Mouse (Mus musculus) midbrain, embryonic 13.5 days (tissue): ENCODE data around the gene Rap1a. TPM values are rescaled to one million over a fixed set of nuclear protein-coding genes. Genes with fewer than 3 reads are reported as not detected.

Experiments used
- ATAC-seq: fragments of 200-750 bp; cut with Nextera tagmentation; 2 replicates; pipeline ENCODE4 v1.8.0; 2017; ENCODE audit warnings: mild to moderate bottlenecking, moderate TSS enrichment, moderate library complexity
- H3K27ac ChIP-seq: fragments of 300-500 bp; sonication (generic); 2 replicates; pipeline ENCODE4 v1.5.1; 2015; ENCODE audit warnings: inconsistent platforms, mild to moderate bottlenecking, moderate library complexity
- H3K27me3 ChIP-seq: fragments of 300-500 bp; sonication (generic); 2 replicates; pipeline ENCODE4 v1.6.1; 2015; ENCODE audit warnings: mild to moderate bottlenecking, inconsistent platforms
- H3K36me3 ChIP-seq: fragments of 300-500 bp; sonication (generic); 2 replicates; pipeline ENCODE4 v1.6.1; 2015; ENCODE audit warnings: mild to moderate bottlenecking, inconsistent platforms
- H3K4me1 ChIP-seq: fragments of 300-500 bp; sonication (generic); replicated peaks from 2 replicates; pipeline ENCODE4 v1.6.1; 2015; ENCODE audit warnings: inconsistent platforms
- H3K4me2 ChIP-seq: fragments of 300-500 bp; sonication (generic); replicated peaks from 2 replicates; pipeline ENCODE4 v1.6.1; 2015; ENCODE audit warnings: moderate library complexity, mild to moderate bottlenecking, inconsistent platforms
- H3K4me3 ChIP-seq: fragments of 300-500 bp; sonication (generic); replicated peaks from 2 replicates; pipeline ENCODE4 v1.5.1; 2015; ENCODE audit warnings: mild to moderate bottlenecking, inconsistent platforms
- H3K9ac ChIP-seq: fragments of 300-500 bp; sonication (generic); replicated peaks from 2 replicates; pipeline ENCODE4 v1.6.1; 2015; ENCODE audit warnings: mild to moderate bottlenecking, inconsistent platforms
- H3K9me3 ChIP-seq: fragments of 300-500 bp; sonication (generic); 2 replicates; pipeline ENCODE4 v1.6.1; 2016; ENCODE audit warnings: mild to moderate bottlenecking, inconsistent platforms
- WGBS: fragments of 180-500 bp; shearing (Covaris S2); methylation state at CpG from one replicate; pipeline ENCODE4 v1.1.7; 2015; 5-methylcytosine and 5-hydroxymethylcytosine counted together
- polyA plus RNA-seq: library from polyadenylated mRNA; unstranded; fragments of >200 nt; fragmentation: Nextera tagmentation; extraction: Ambion mirVana; gene quantifications from 2 replicates; pipeline ENCODE4 v1.2.1, GENCODE M21; 2015

Gene Rap1a
- polyA plus RNA-seq, 1 experiment from 2014 or later: 76.1 TPM

DNA sequence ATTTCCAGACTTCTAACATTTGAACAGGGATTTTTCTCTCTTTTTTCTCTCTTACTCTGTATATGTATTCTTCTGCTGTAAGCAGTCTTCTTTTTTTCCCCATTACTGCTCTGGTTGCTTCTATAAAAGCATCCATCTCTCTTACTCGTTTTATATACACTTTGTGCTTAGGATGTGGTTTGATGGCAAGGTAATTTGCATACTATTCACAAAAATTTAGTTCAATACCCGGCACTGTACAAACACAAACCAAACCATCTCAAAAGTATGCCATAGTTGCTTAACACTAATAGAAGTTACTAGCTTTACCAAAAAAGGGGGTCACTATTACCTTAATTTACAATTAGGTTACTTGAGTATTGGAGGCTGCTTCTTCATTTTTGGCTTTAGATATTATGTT, 44.6 kb downstream of the Rap1a start:
- WGBS: 82% methylated on average over 2 of the region's 2 CpGs
- Histone ChIP-seq H3K9me3 (no peaks in the 10 kb centered on the region), H3K27me3 (no peaks in the 10 kb centered on the region), H3K4me1 (peaks cover 10% of the 10 kb centered on the region), H3K4me3 (no peak overlapping the region), H3K27ac (no peak overlapping the region), H3K4me2 (no peak overlapping the region), H3K9ac (no peak overlapping the region), H3K36me3 (no peaks in the 10 kb centered on the region)
- ATAC-seq: no peak

DNA sequence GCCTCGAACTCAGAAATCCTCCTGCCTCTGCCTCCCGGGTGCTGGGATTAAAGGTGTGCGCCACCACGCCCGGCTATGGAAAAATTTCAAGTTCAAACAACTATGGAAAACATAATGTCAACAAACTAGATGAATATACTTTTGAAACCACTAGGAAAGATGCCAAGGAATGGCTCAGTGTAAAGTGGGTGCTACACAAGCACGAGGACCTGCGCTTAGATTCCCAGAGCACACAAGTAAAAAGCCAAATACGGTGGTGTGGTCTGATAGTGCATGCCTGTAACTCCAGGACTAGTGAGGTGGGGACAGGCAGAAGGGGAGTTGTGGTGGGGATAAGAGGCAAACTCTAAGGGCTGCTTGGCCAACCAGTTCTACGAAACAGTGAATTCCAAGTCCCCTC, 46.0 kb downstream of the Rap1a start:
- WGBS: 98% methylated on average over 9 of the region's 9 CpGs

DNA sequence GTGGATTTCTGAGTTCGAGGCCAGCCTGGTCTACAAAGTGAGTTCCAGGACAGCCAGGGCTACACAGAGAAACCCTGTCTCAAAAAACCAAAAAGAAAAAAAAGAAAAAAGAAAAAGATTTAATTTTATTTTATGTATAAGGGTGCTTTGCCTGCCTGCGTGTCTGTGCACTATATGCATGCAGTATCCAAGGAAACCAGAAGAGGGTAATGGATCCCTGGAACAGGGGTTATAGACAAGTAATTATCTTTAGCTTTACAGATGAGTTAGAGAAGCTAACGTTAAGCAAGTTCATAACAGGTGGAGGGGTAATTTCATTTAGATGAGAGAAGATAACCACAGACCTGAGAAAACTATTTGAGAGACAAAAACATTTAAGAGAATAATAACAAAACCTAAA, 47.0 kb downstream of the Rap1a start:
- Histone ChIP-seq H3K9me3 (no peaks in the 10 kb centered on the region), H3K36me3 (no peaks in the 10 kb centered on the region), H3K27me3 (no peaks in the 10 kb centered on the region), H3K4me3 (no peak overlapping the region), H3K4me1 (peaks cover 10% of the 10 kb centered on the region), H3K9ac (no peak overlapping the region), H3K4me2 (no peak overlapping the region), H3K27ac (no peak overlapping the region)
- ATAC-seq: no peak
- 84% methylated on average over 3 of the region's 3 CpGs for WGBS

More for the DNA sequence above, 46.0 kb downstream of the Rap1a start:
- Histone ChIP-seq H3K4me1 (peaks cover 10% of the 10 kb centered on the region), H3K4me2 (no peak overlapping the region), H3K27me3 (no peaks in the 10 kb centered on the region), H3K4me3 (no peak overlapping the region), H3K9me3 (no peaks in the 10 kb centered on the region), H3K27ac (no peak overlapping the region), H3K9ac (no peak overlapping the region), H3K36me3 (no peaks in the 10 kb centered on the region)
- ATAC-seq: no peak

DNA sequence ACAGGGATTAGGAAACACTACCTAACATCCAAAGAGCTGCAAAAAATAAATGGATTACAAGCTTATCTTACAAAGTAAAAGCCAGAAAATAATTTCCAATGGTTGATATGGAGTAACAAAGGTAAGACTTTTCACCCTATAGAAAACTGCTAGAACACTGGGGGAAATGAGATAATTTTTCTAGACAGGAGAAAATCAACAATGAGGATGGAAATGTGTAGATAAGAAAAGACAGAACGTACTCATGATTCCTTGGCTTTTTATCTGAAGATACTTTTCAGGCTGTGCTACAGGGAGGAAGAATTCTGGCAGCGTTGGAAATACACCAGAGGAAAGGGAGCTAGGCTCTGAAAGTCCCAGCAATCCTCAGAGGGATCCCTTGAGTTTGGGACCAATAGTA, 50.3 kb downstream of the Rap1a start:
- Histone ChIP-seq H3K36me3 (0 out of 2 replicates have a peak, but pooled peaks cover 2% of the 10 kb centered on the region), H3K9ac (no peak overlapping the region), H3K4me2 (no peak overlapping the region), H3K4me3 (no peak overlapping the region), H3K9me3 (no peaks in the 10 kb centered on the region), H3K4me1 (no peaks in the 10 kb centered on the region), H3K27me3 (no peaks in the 10 kb centered on the region), H3K27ac (no peak overlapping the region)
- no peak for ATAC-seq
- 86% methylated on average over 2 of the region's 2 CpGs for WGBS

DNA sequence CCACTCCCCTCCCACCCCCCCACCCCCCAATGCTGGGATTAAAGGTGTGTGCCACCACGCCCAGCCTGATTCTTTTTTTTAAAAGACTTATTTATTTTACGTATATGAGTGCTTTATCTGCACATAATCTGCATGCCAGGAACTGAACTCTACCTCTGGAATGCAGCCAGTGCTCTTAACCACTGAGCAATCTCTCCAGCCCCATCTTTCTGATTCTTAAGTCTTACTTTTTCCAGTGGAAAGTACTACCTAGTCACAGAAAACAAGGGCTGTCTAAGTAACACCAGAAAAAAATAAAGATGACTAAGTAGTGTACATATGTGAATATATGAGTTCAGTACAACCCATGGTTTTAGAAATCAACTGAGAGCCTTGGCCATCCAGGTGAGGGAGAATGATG, 54.6 kb downstream of the Rap1a start:
- Histone ChIP-seq H3K36me3 (0 out of 2 replicates have a peak, but pooled peaks cover 2% of the 10 kb centered on the region), H3K9me3 (no peaks in the 10 kb centered on the region), H3K27me3 (no peaks in the 10 kb centered on the region), H3K9ac (no peak overlapping the region), H3K4me2 (no peak overlapping the region), H3K27ac (no peak overlapping the region), H3K4me1 (no peaks in the 10 kb centered on the region), H3K4me3 (no peak overlapping the region)
- no peak for ATAC-seq
- 96% methylated on average over 2 of the region's 2 CpGs for WGBS

DNA sequence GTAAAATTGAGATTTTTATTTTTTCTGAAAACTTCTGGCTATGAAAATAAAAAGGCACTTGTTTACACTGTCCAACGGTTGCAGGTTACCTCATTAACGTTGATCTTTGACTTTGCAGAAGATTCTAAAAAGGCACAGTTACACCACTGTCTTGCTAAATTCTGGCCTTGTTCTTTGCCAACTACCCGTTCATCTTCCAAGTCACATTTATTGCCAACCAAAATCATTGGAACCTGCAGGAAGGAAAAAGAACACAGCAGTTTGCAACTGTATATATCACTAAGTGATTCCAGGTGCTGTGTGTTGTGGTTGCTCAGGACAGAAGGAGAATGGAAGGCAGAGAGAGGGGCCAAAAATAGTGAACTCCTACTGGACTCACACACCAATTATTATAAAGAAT, 63.5 kb downstream of the Rap1a start:
- Histone ChIP-seq H3K27ac (no peak overlapping the region), H3K9me3 (no peaks in the 10 kb centered on the region), H3K36me3 (peaks cover 17% of the 10 kb centered on the region; the same call in 1 of the 2 replicates), H3K4me1 (no peaks in the 10 kb centered on the region), H3K27me3 (no peaks in the 10 kb centered on the region), H3K9ac (no peak overlapping the region), H3K4me2 (no peak overlapping the region), H3K4me3 (no peak overlapping the region)
- ATAC-seq: no peak
- WGBS: 92% methylated on average over 3 of the region's 3 CpGs

DNA sequence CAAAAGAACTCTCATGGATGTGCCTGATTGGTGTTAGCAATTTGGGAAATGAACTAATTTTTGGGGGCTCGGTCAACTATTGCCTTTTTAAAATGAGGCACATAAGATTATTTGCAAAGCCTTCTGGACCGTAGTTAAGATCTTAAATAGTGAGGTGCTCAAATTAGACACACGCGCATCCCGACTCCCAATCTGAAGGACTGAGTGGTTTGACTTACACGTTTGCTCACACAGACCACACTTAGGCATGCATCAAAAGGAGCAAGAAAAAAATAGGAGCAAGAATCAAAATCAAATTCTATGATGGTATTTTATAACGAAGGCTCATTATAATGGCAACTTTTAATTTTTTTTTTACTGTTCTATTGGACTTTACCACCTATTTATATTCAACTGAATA, 64.1 kb downstream of the Rap1a start:
- Histone ChIP-seq H3K4me1 (no peaks in the 10 kb centered on the region), H3K9ac (no peak overlapping the region), H3K27ac (no peak overlapping the region), H3K36me3 (peaks cover 17% of the 10 kb centered on the region; the same call in 1 of the 2 replicates), H3K4me3 (no peak overlapping the region), H3K27me3 (no peaks in the 10 kb centered on the region), H3K9me3 (no peaks in the 10 kb centered on the region), H3K4me2 (no peak overlapping the region)
- 95% methylated on average over 7 of the region's 7 CpGs for WGBS
- no peak for ATAC-seq

DNA sequence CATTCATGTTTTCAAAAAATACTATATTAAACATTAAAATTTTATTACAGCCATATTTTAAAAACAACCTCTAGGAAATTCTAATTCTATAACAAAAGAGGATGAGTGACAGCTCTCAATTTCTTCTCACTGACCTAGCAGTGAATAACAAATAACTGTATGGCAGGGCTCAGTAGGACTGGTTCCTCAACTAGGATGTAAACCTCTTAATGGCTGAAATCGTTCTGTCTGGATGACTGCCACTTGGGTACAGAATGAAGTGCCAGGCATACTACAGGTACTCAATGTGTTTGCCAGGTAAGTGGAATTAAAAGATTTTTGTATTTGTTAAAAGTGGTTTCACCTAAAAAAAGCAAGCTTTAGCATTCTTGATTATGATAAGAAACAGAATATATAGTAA, 65.0 kb downstream of the Rap1a start:
- ATAC-seq: no peak
- no peaks in the 10 kb centered on the region for H3K9me3 ChIP-seq
- 98% methylated on average over 1 of the region's 1 CpGs for WGBS
- no peaks in the 10 kb centered on the region for H3K27me3 ChIP-seq
- H3K4me3 ChIP-seq: no peak overlapping the region
- H3K36me3 ChIP-seq: peaks cover 21% of the 10 kb centered on the region
- H3K9ac ChIP-seq: no peak overlapping the region
- no peaks in the 10 kb centered on the region for H3K4me1 ChIP-seq
- H3K4me2 ChIP-seq: no peak overlapping the region
- no peak overlapping the region for H3K27ac ChIP-seq

DNA sequence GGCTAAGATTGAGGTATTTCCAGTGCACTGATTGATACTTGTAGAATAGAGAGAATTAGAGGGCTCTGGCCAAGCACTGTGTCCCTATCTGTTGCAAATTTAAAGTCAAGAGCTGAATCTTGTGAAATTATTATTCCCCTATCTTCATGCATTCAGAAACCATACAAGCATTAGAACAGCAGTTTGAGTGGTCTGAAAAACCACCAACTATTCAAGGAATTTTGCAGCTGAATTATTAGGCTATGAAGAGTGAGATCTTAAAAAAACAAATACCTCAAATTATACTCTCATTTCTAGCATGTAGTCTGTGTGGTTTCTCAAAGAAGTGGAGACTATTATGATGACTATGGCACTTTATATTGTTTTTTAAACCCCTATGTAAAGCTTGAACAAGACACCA, 65.9 kb downstream of the Rap1a start:
- no peak overlapping the region for H3K9ac ChIP-seq
- ATAC-seq: no peak
- H3K4me3 ChIP-seq: no peak overlapping the region
- no peaks in the 10 kb centered on the region for H3K9me3 ChIP-seq
- no peaks in the 10 kb centered on the region for H3K4me1 ChIP-seq
- peaks cover 23% of the 10 kb centered on the region for H3K36me3 ChIP-seq
- H3K27ac ChIP-seq: no peak overlapping the region
- H3K4me2 ChIP-seq: no peak overlapping the region
- H3K27me3 ChIP-seq: no peaks in the 10 kb centered on the region

DNA sequence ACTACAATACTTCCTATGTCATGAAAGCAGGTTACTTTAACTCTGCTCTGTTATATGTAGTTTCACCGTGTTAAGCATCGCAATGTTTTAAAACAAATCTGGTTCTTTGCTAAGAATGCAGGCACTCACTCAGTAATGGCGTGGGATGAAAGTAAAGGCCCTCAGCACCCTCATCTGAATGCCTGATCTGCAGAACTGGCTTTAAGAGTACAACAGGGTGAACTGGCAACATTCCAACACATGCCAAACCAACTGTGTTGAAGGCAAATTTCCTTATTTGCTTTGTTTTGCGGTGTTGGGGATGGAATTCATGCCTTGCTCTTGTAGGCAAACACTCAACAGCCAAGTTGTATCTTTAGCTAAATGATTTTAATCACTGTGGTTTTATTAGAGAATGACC, 67.6 kb downstream of the Rap1a start:
- no peak overlapping the region for H3K9ac ChIP-seq

DNA sequence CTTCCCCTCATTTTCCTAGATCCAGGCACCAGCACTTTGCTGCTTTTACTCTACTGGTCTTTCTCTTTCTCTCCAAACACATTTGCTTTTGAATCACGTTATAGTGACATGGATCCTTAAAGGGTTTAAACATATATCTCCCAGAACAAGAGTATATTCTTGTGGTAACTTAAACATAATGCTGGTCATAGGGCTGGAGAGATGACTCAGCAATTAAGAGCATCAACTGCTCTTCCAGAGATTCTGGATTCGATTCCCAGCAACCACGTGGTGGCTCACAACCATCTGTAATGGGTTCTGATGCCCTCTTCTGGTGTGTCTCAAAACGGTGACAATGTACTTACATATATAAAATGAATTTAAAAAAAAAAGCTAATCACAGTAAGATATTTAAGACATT, 68.8 kb downstream of the Rap1a start:
- Histone ChIP-seq H3K36me3 (peaks cover 19% of the 10 kb centered on the region), H3K4me3 (no peak overlapping the region), H3K4me2 (no peak overlapping the region), H3K27me3 (no peaks in the 10 kb centered on the region), H3K9me3 (no peaks in the 10 kb centered on the region), H3K27ac (no peak overlapping the region), H3K9ac (no peak overlapping the region), H3K4me1 (no peaks in the 10 kb centered on the region)
- 88% methylated on average over 4 of the region's 4 CpGs for WGBS
- ATAC-seq: no peak

More for the DNA sequence above, 67.6 kb downstream of the Rap1a start:
- H3K4me2 ChIP-seq: no peak overlapping the region
- peaks cover 23% of the 10 kb centered on the region for H3K36me3 ChIP-seq
- WGBS: 88% methylated on average over 4 of the region's 4 CpGs
- no peak for ATAC-seq
- H3K27me3 ChIP-seq: no peaks in the 10 kb centered on the region
- no peaks in the 10 kb centered on the region for H3K4me1 ChIP-seq
- no peaks in the 10 kb centered on the region for H3K9me3 ChIP-seq
- no peak overlapping the region for H3K4me3 ChIP-seq
- no peak overlapping the region for H3K27ac ChIP-seq

DNA sequence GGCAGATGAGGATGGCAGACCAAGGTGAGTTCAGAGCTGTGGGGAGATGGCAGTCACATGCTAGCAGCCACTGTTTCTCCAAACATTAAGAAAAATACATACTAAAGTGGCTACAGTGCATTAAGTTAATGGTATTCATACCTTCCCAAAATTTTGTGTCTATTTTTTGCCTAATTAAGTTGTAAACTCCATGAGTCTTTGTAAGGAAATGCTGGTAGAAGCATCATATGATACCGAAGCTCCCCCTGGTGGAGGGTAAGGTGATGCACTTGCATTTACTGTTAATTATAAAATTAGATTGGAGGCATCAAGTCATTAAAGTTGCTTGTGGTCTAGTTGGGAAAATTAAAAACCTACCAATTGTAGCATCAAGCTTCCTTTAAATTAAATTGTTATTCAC, 75.1 kb downstream of the Rap1a start:
- Histone ChIP-seq H3K4me1 (no peaks in the 10 kb centered on the region), H3K27me3 (no peaks in the 10 kb centered on the region), H3K9ac (no peak overlapping the region), H3K4me2 (no peak overlapping the region), H3K27ac (no peak overlapping the region), H3K36me3 (peaks cover 6% of the 10 kb centered on the region; the same call in 1 of the 2 replicates), H3K4me3 (no peak overlapping the region), H3K9me3 (no peaks in the 10 kb centered on the region)
- 4% methylated on average over 1 of the region's 1 CpGs for WGBS
- ATAC-seq: no peak

DNA sequence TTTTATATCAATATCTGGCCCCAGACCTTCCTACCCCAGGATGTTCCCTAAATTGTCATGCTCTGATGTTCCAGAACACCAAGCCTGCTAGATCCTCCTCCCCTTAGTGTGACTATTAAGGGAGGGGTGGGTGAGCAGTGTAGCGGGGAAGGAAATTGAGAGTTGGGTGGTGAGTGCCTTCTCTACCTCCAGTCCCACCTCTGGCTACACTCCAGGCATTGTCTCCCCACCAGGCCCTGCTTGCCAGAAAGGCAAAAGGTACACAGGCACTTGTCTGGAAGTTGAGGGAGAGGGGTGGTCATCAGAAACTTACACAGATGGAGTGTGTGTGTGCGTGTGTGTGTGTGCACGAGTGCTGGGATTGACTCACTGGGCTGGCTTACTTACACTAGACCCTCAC, 78.6 kb downstream of the Rap1a start:
- Histone ChIP-seq H3K27me3 (no peaks in the 10 kb centered on the region), H3K36me3 (0 out of 2 replicates have a peak, but pooled peaks cover 3% of the 10 kb centered on the region), H3K4me1 (peaks cover 17% of the 10 kb centered on the region), H3K9me3 (no peaks in the 10 kb centered on the region), H3K9ac (no peak overlapping the region), H3K4me3 (no peak overlapping the region), H3K4me2 (no peak overlapping the region), H3K27ac (no peak overlapping the region)
- WGBS: 95% methylated on average over 3 of the region's 3 CpGs
- no peak for ATAC-seq
